Mouse (Mus musculus) ES-Bruce4 (cell line): Measurements from ENCODE around the gene Stox2. TPM values are rescaled to one million over a fixed set of nuclear protein-coding genes. Genes with fewer than 3 reads are reported as not detected.
A peak's percentile ranks its signal among the peaks of the same experiment; 100 is the strongest.

Source experiments
- H3K27ac ChIP-seq: 2 replicates; pipeline ENCODE4 v1.5.1; 2012; ENCODE audit warnings: low read length, inconsistent platforms; ENCODE audit not compliant: insufficient read depth
- H3K27me3 ChIP-seq: 2 replicates; pipeline ENCODE4 v1.6.1; 2012; ENCODE audit warnings: mild to moderate bottlenecking, low read length, inconsistent platforms; ENCODE audit not compliant: control insufficient read depth, poor library complexity, insufficient read depth, severe bottlenecking
- H3K36me3 ChIP-seq: 2 replicates; pipeline ENCODE4 v1.6.1; 2012; ENCODE audit warnings: inconsistent platforms, mild to moderate bottlenecking, low read length, moderate library complexity; ENCODE audit not compliant: control insufficient read depth, poor library complexity, insufficient read depth, severe bottlenecking
- H3K4me1 ChIP-seq: one replicate; pipeline ENCODE4 v1.8.1; 2011; ENCODE audit warnings: low read length; ENCODE audit not compliant: control insufficient read depth, insufficient read depth
- H3K4me3 ChIP-seq: 2 replicates; pipeline ENCODE4 v1.5.1; 2011; ENCODE audit warnings: low read depth, mild to moderate bottlenecking, low read length
- H3K9ac ChIP-seq: 2 replicates; pipeline ENCODE4 v1.6.1; 2012; ENCODE audit warnings: low read depth, mild to moderate bottlenecking, inconsistent platforms; ENCODE audit not compliant: poor library complexity, severe bottlenecking
- H3K9me3 ChIP-seq: replicated peaks from 2 replicates; pipeline ENCODE4 v1.6.1; 2012; ENCODE audit warnings: mild to moderate bottlenecking, low read length, inconsistent platforms; ENCODE audit not compliant: control insufficient read depth, poor library complexity, insufficient read depth, severe bottlenecking
- CTCF ChIP-seq: IDR thresholded peaks from one replicate; pipeline ENCODE4 v1.8.1; 2011; ENCODE audit warnings: low read depth, low read length
- EP300 ChIP-seq: IDR thresholded peaks from 2 replicates; pipeline ENCODE4 v1.6.1; 2011; ENCODE audit warnings: low read depth, low read length; ENCODE audit not compliant: insufficient read depth
- POLR2A ChIP-seq: IDR thresholded peaks from one replicate; pipeline ENCODE4 v1.8.1; 2011; ENCODE audit warnings: low read length; ENCODE audit not compliant: insufficient read depth
- polyA plus RNA-seq: library from polyadenylated mRNA; stranded (reverse); fragments of >200 nt; gene quantifications from 2 replicates; pipeline ENCODE4 v1.2.4, GENCODE M21; 2011; ENCODE audit warnings: low read depth; ENCODE audit not compliant: missing spikeins, insufficient read depth, insufficient read length

Gene Stox2
- polyA plus RNA-seq, 1 experiment: 5.1 TPM

DNA sequence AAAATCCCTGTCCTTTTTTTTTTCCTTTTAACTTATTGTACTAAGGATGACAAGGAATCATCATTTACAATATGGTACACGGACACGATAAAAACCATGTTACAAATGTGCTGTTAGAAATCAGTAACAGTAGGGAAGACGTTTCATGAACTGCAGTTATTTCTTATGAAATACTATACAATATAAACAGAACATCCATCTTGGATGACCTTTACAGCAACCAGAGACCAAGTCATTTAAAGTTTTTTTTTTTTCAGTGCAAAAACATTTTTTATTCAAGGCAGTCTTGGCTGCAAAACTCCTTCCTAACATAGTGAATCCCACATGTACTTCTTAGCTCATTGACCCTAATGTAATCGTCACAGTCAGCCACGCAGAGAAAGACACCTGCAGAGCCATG, 266.0 kb downstream of the Stox2 start:
- H3K4me1 ChIP-seq: no peaks in the 10 kb centered on the region
- no peaks in the 10 kb centered on the region for H3K36me3 ChIP-seq
- TF ChIP-seq EP300 (no peak), CTCF (no peak), POLR2A (no peak)
- no peak overlapping the region for H3K9ac ChIP-seq
- H3K4me3 ChIP-seq: no peak overlapping the region
- H3K27ac ChIP-seq: no peak overlapping the region
- H3K9me3 ChIP-seq: 0 out of 2 replicates have a peak, but pooled peaks cover 5% of the 10 kb centered on the region
- H3K27me3 ChIP-seq: no peaks in the 10 kb centered on the region

- H3K9ac ChIP-seq: no peak overlapping the region
- H3K27me3 ChIP-seq: no peaks in the 10 kb centered on the region
- H3K36me3 ChIP-seq: no peaks in the 10 kb centered on the region
- H3K27ac ChIP-seq: no peak overlapping the region
- no peaks in the 10 kb centered on the region for H3K4me1 ChIP-seq
- 0 out of 2 replicates have a peak, but pooled peaks cover 5% of the 10 kb centered on the region for H3K9me3 ChIP-seq
- no peak for TF ChIP-seq POLR2A
- TF ChIP-seq CTCF: no peak
- no peak for TF ChIP-seq EP300
- H3K4me3 ChIP-seq: no peak overlapping the region
Observed at GRCm38 (mm10) chr8:47178785-47179184, 267.4 kb downstream of the Stox2 start.

DNA sequence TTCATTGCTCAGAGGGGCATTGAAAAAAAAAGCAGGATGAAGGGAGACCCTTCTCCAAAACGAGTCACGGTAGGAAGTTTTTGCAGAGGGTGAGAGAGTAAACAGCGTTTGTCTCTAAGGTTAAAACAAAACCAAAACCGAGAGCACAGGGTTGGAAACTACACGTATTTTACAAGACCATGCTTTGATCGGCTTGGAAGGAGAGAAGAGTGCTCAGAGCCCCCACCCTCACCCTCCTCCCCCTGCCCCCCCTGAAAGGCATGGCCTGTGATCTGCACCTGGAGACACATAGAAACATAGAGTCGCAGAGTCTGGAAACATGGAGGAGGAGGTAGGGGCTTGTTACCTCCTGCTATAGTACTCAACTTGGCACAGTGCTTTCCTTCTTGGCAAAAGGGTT, 272.3 kb downstream of the Stox2 start:
- H3K27me3 ChIP-seq: no peaks in the 10 kb centered on the region
- TF ChIP-seq EP300: no peak
- TF ChIP-seq POLR2A: no peak
- no peak for TF ChIP-seq CTCF
- no peak overlapping the region for H3K27ac ChIP-seq
- H3K4me1 ChIP-seq: no peaks in the 10 kb centered on the region
- H3K9ac ChIP-seq: no peak overlapping the region
- peaks cover 10% of the 10 kb centered on the region for H3K9me3 ChIP-seq
- no peaks in the 10 kb centered on the region for H3K36me3 ChIP-seq
- H3K4me3 ChIP-seq: no peak overlapping the region

DNA sequence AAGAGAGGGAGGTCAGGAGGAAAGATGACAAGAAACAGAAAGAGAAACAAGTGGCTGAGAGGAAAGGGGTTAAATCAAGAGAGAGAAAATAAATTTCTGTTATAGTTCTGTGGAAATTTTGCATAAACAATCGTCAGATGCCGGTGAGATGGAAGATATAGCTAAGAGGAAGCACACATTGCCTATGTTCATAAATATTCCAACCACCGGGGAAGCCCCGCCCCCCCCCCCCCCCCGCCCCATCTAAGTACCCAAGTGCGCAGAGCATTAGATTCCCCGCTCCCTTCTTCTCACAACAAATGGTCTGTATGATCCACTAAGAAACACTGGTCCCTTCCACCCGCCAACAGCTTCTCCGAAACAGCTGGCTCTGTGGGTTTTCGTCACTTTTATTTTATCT, 273.3 kb downstream of the Stox2 start:
- no peak overlapping the region for H3K9ac ChIP-seq
- H3K36me3 ChIP-seq: no peaks in the 10 kb centered on the region
- no peaks in the 10 kb centered on the region for H3K27me3 ChIP-seq
- no peak overlapping the region for H3K27ac ChIP-seq
- H3K9me3 ChIP-seq: peaks cover 10% of the 10 kb centered on the region
- no peak for TF ChIP-seq CTCF
- no peak for TF ChIP-seq EP300
- no peak for TF ChIP-seq POLR2A
- H3K4me3 ChIP-seq: no peak overlapping the region
- no peaks in the 10 kb centered on the region for H3K4me1 ChIP-seq

- Histone ChIP-seq H3K36me3 (no peaks in the 10 kb centered on the region), H3K27me3 (no peaks in the 10 kb centered on the region; the same call in 1 of the 2 replicates), H3K4me3 (no peak overlapping the region), H3K4me1 (no peaks in the 10 kb centered on the region), H3K9ac (no peak overlapping the region), H3K27ac (no peak overlapping the region), H3K9me3 (no peaks in the 10 kb centered on the region)
- no peak for TF ChIP-seq POLR2A
- no peak for TF ChIP-seq CTCF
- TF ChIP-seq EP300: no peak
Observed at GRCm38 (mm10) chr8:47160688-47161087, 285.5 kb downstream of the Stox2 start.

- no peak overlapping the region for H3K27ac ChIP-seq
- H3K9me3 ChIP-seq: peaks cover 10% of the 10 kb centered on the region
- H3K4me3 ChIP-seq: no peak overlapping the region
- no peaks in the 10 kb centered on the region; the same call in 1 of the 2 replicates for H3K27me3 ChIP-seq
- no peak for TF ChIP-seq EP300
- peak; percentile 53 for TF ChIP-seq CTCF
- no peak overlapping the region for H3K9ac ChIP-seq
- H3K36me3 ChIP-seq: no peaks in the 10 kb centered on the region
- H3K4me1 ChIP-seq: no peaks in the 10 kb centered on the region
Observed at GRCm38 (mm10) chr8:47154521-47154920, 291.6 kb downstream of the Stox2 start.
